31 mouse cellular contexts compared by ENCODE assay signal in the genomic region with DNA sequence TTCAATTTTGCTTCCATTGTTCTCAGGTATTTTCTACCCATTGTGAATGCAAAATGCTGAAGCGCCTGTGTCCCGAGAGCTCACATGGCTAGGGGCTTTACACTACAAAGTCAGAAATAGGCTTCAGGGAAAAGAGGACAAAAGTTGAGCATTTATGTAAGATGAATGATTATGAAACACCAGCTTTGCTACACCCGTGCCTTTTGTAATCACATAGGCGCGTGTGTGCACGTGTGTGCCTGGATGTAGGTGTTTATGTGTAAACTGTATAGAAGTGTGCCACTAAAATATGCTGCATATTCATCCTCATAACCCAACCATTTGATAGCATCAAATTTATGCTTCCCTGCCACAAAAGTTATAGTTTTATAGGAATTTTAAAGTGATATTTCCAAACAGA.
"Had no signal": no experiment of that assay in that cellular context is flagged by ENCODE, and none has a peak within 500 bp of the region (broad histone marks: within the 10 kb centered on the region; RNA-seq: fewer than 3 reads in every experiment).

No protein-coding gene starts in this region.

- H3K9me3 ChIP-seq: limb, embryonic 10.5 days; limb, embryonic 12.5 days; limb, embryonic 13.5 days; limb, embryonic 15.5 days; liver, embryonic 12.5 days; liver, embryonic 13.5 days; liver, embryonic 15.5 days; lung, embryonic 15.5 days; midbrain, embryonic 12.5 days; midbrain, embryonic 13.5 days; midbrain, embryonic 15.5 days; neural tube, embryonic 12.5 days; neural tube, embryonic 13.5 days had no signal

- DNase-seq: left cerebral cortex, postnatal 4 days; liver; liver, embryonic 13.5 days; liver, postnatal 0 days; lung, adult 18-20 months; lung, adult 2 months; lung, embryonic 14.5 days; lung, postnatal 10 days; lung, postnatal 14 days; lung, postnatal 36 days; lung, postnatal 4 days; midbrain, embryonic 14.5 days had no signal

- ATAC-seq: liver, embryonic 12.5 days; liver, postnatal 0 days; lung, postnatal 0 days; midbrain, embryonic 13.5 days; midbrain, embryonic 15.5 days; midbrain, embryonic 16.5 days had no signal

- H3K4me1 ChIP-seq: limb, embryonic 10.5 days; limb, embryonic 12.5 days; limb, embryonic 13.5 days; limb, embryonic 15.5 days; liver, embryonic 12.5 days; liver, embryonic 13.5 days; liver, embryonic 15.5 days; lung, embryonic 15.5 days; megakaryocyte, embryonic 14.5 days; neural tube, embryonic 12.5 days; neural tube, embryonic 13.5 days had no signal

- H3K9ac ChIP-seq: limb, embryonic 12.5 days; limb, embryonic 13.5 days; limb, embryonic 15.5 days; liver, embryonic 12.5 days; liver, embryonic 13.5 days; liver, embryonic 14.5 days; liver, embryonic 15.5 days; liver, postnatal 0 days; lung, embryonic 14.5 days; lung, embryonic 15.5 days; midbrain, embryonic 12.5 days; midbrain, embryonic 13.5 days; midbrain, embryonic 15.5 days; neural tube, embryonic 12.5 days; neural tube, embryonic 13.5 days had no signal

- H3K27ac ChIP-seq: limb, embryonic 10.5 days; limb, embryonic 12.5 days; limb, embryonic 13.5 days; limb, embryonic 15.5 days; liver, embryonic 12.5 days; liver, embryonic 13.5 days; liver, embryonic 14.5 days; liver, embryonic 15.5 days; lung, embryonic 15.5 days; macrophage; midbrain, embryonic 12.5 days; midbrain, embryonic 13.5 days; midbrain, embryonic 15.5 days; neural tube, embryonic 12.5 days; neural tube, embryonic 13.5 days had no signal

- H3K4me2 ChIP-seq: limb, embryonic 12.5 days; limb, embryonic 13.5 days; limb, embryonic 15.5 days; liver, embryonic 11.5 days; liver, embryonic 12.5 days; liver, embryonic 13.5 days; liver, embryonic 15.5 days; lung, embryonic 14.5 days; lung, embryonic 15.5 days; midbrain, embryonic 12.5 days; midbrain, embryonic 13.5 days; midbrain, embryonic 15.5 days; neural tube, embryonic 12.5 days; neural tube, embryonic 13.5 days had no signal

- H3K4me3 ChIP-seq: limb, embryonic 10.5 days; limb, embryonic 12.5 days; limb, embryonic 13.5 days; limb, embryonic 15.5 days; liver, embryonic 12.5 days; liver, embryonic 13.5 days; liver, embryonic 15.5 days; lung, embryonic 15.5 days; megakaryocyte, embryonic 14.5 days; midbrain, embryonic 12.5 days; midbrain, embryonic 13.5 days; midbrain, embryonic 15.5 days; myocyte; neural tube, embryonic 12.5 days; neural tube, embryonic 13.5 days had no signal

- H3K27me3 ChIP-seq: limb, embryonic 12.5 days; limb, embryonic 13.5 days; limb, embryonic 15.5 days; liver, embryonic 12.5 days; liver, embryonic 13.5 days; liver, embryonic 15.5 days; lung, embryonic 15.5 days; megakaryocyte, embryonic 14.5 days; midbrain, embryonic 12.5 days; midbrain, embryonic 13.5 days; midbrain, embryonic 15.5 days; neural tube, embryonic 12.5 days; neural tube, embryonic 13.5 days had no signal

- H3K36me3 ChIP-seq: limb, embryonic 10.5 days; limb, embryonic 12.5 days; limb, embryonic 13.5 days; limb, embryonic 15.5 days; liver, embryonic 12.5 days; liver, embryonic 13.5 days; liver, embryonic 15.5 days; lung, embryonic 15.5 days; midbrain, embryonic 12.5 days; midbrain, embryonic 13.5 days; midbrain, embryonic 15.5 days; neural tube, embryonic 12.5 days; neural tube, embryonic 13.5 days had no signal
